Mouse (Mus musculus): ENCODE results near the gene Trmt1. TPM values are rescaled to one million over a fixed set of nuclear protein-coding genes. Genes with fewer than 3 reads are reported as not detected.

Trmt1 gene
- total RNA-seq, 1 experiment: 260 TPM

DNA sequence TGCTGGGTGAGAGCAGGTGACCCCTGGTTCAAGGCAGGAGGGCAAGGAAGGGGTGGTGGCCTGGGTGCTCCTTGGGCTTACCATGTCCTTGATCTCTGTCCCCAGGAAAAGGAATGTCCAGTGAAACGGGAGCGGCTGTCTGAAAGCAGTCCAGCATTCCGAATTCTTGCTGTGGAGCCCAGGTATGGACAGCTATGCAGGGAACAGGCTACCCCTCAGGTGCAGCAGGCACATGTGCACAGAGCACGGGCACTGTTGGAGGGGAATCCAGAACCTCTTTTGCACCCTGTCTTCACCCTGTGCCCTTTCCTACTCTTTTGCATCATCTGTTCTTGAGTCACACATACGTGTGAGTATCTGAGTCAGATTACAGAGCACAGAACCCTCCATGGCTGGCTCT lies 12.2 kb downstream of the Trmt1 start:
- Histone ChIP-seq H3K4me1 (ENCODE audit: control insufficient read depth in 2 of 2, insufficient read depth in 2 of 2, low read length in 2 of 2, poor library complexity in 1 of 2) (peaks cover 2 to 13% of the 10 kb centered on the region in 2 experiments; a peak in 1 of 4 replicates), H3K27ac (ENCODE audit: insufficient read depth, low read depth, low read length, poor library complexity, severe bottlenecking) (no peak overlapping the region), H3K36me3 (ENCODE audit: control insufficient read depth, insufficient read depth, low read length, poor library complexity, severe bottlenecking) (peaks cover 38% of the 10 kb centered on the region), H3K9ac (ENCODE audit: insufficient read depth, low read depth, low read length, poor library complexity, severe bottlenecking) (no peak overlapping the region), H3K4me3 (ENCODE audit: insufficient read depth in 1 of 2, low read depth in 1 of 2, low read length in 2 of 2, poor library complexity in 1 of 2, severe bottlenecking in 1 of 2) (no peak overlapping the region), H3K9me3 (ENCODE audit: control insufficient read depth, insufficient read depth, low read depth, low read length) (no peaks in the 10 kb centered on the region)
- in situ Hi-C loops (cut with MboI; ENCODE audit: low sequenced_read_pairs in 2 of 2, unreplicated experiment in 2 of 2): loop anchor here in 1 of 2 experiments (5.0 kb wide), 1 partner anchor 119 kb away; no protein-coding TSS in a partner anchor
- DNase-seq (ENCODE audit: low read depth, low spot score): no peak
- TF ChIP-seq ZC3H11A (IDR thresholded peaks at IDR 0.05; ENCODE audit: borderline replicate concordance, low read depth, low read length): no peak
- TF ChIP-seq HCFC1 (IDR thresholded peaks at IDR 0.05; ENCODE audit: borderline replicate concordance, insufficient read depth, low read length): no peak
- no peak for TF ChIP-seq MAFK (IDR thresholded peaks at IDR 0.05; ENCODE audit: insufficient read depth, low read depth, low read length)
- TF ChIP-seq ZNF384 (IDR thresholded peaks at IDR 0.05; ENCODE audit: low read depth, low read length): no peak
- no peak for TF ChIP-seq CHD2 (IDR thresholded peaks at IDR 0.05; ENCODE audit: low read depth, low read length)

DNA sequence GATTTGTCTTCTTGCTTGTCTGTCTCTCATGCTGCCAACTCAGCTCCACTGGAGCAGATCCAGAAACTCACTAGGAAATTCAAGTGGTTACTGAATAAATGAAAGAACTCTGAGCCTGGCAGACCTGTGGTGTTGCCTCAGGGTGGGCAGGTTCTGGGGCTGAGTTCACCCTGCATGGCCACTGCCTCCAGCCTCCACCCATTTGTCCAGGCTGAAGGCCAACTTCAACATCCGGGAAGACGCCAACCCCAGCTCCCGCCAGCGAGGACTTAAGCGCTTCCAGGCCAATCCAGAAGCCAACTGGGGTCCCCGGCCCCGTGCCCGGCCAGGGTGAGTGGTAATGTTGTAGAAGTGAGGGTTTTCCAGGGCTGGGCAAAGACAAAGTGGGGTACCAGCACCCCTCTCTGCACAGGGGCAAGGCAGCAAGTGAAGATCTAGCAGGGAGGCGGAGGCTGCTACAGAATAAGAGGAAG lies 12.9 kb downstream of the Trmt1 start:
- TF ChIP-seq CHD2 (IDR thresholded peaks at IDR 0.05; ENCODE audit: low read depth, low read length) (no peak), ZC3H11A (IDR thresholded peaks at IDR 0.05; ENCODE audit: borderline replicate concordance, low read depth, low read length) (no peak), HCFC1 (IDR thresholded peaks at IDR 0.05; ENCODE audit: borderline replicate concordance, insufficient read depth, low read length) (no peak), ZNF384 (IDR thresholded peaks at IDR 0.05; ENCODE audit: low read depth, low read length) (no peak), MAFK (IDR thresholded peaks at IDR 0.05; ENCODE audit: insufficient read depth, low read depth, low read length) (no peak)
- H3K4me1 ChIP-seq (ENCODE audit: control insufficient read depth in 2 of 2, insufficient read depth in 2 of 2, low read length in 2 of 2, poor library complexity in 1 of 2): peaks cover 2 to 15% of the 10 kb centered on the region in 2 experiments; a peak in 2 of 4 replicates
- peaks cover 34% of the 10 kb centered on the region for H3K36me3 ChIP-seq (ENCODE audit: control insufficient read depth, insufficient read depth, low read length, poor library complexity, severe bottlenecking)
- H3K27ac ChIP-seq (ENCODE audit: insufficient read depth, low read depth, low read length, poor library complexity, severe bottlenecking): no peak overlapping the region
- no peaks in the 10 kb centered on the region for H3K9me3 ChIP-seq (ENCODE audit: control insufficient read depth, insufficient read depth, low read depth, low read length)
- in situ Hi-C loops (cut with MboI; ENCODE audit: low sequenced_read_pairs in 2 of 2, unreplicated experiment in 2 of 2): loop anchor here in 1 of 2 experiments (5.0 kb wide), 1 partner anchor 118 kb away; no protein-coding TSS in a partner anchor
- no peak overlapping the region for H3K4me3 ChIP-seq (ENCODE audit: insufficient read depth in 1 of 2, low read depth in 1 of 2, low read length in 2 of 2, poor library complexity in 1 of 2, severe bottlenecking in 1 of 2)
- no peak overlapping the region for H3K9ac ChIP-seq (ENCODE audit: insufficient read depth, low read depth, low read length, poor library complexity, severe bottlenecking)
- no peak for DNase-seq (ENCODE audit: low read depth, low spot score)

DNA sequence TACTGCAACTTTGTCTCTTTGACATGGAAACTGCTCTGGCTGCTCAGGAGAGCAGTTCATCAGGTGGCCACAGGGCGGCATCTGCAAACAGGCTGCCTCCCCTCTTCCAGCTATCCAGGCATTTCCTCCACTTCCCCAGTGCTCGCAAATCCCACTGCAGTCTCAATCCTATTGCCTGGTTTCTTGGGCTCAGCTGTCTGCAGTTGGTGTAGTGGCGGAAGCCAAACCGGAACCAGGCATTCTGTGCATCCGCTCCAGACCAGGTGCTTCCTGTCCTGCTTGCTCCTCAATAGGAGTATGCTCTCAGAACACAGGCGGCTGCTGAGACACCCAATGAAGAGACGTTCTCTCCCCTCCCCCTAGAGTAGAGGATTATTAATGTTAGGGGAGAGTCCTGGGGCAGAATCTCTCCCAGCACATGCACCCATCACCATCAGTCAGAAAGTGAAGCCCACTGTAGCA lies 13.8 kb downstream of the Trmt1 start:
- peaks cover 2 to 19% of the 10 kb centered on the region in 2 experiments; a peak in 2 of 4 replicates for H3K4me1 ChIP-seq (ENCODE audit: control insufficient read depth in 2 of 2, insufficient read depth in 2 of 2, low read length in 2 of 2, poor library complexity in 1 of 2)
- TF ChIP-seq ZC3H11A (IDR thresholded peaks at IDR 0.05; ENCODE audit: borderline replicate concordance, low read depth, low read length) (no peak), ZNF384 (IDR thresholded peaks at IDR 0.05; ENCODE audit: low read depth, low read length) (no peak), HCFC1 (IDR thresholded peaks at IDR 0.05; ENCODE audit: borderline replicate concordance, insufficient read depth, low read length) (no peak), CHD2 (IDR thresholded peaks at IDR 0.05; ENCODE audit: low read depth, low read length) (no peak), MAFK (IDR thresholded peaks at IDR 0.05; ENCODE audit: insufficient read depth, low read depth, low read length) (no peak)
- H3K9ac ChIP-seq (ENCODE audit: insufficient read depth, low read depth, low read length, poor library complexity, severe bottlenecking): no peak overlapping the region
- in situ Hi-C loops (cut with MboI; ENCODE audit: low sequenced_read_pairs in 2 of 2, unreplicated experiment in 2 of 2): loop anchor here (5.0 to 10.0 kb wide), 3 partner anchors 75 to 117 kb away; no protein-coding TSS in a partner anchor
- no peak overlapping the region for H3K27ac ChIP-seq (ENCODE audit: insufficient read depth, low read depth, low read length, poor library complexity, severe bottlenecking)
- no peak for DNase-seq (ENCODE audit: low read depth, low spot score)
- no peaks in the 10 kb centered on the region for H3K9me3 ChIP-seq (ENCODE audit: control insufficient read depth, insufficient read depth, low read depth, low read length)
- H3K36me3 ChIP-seq (ENCODE audit: control insufficient read depth, insufficient read depth, low read length, poor library complexity, severe bottlenecking): peaks cover 30% of the 10 kb centered on the region
- no peak overlapping the region for H3K4me3 ChIP-seq (ENCODE audit: insufficient read depth in 1 of 2, low read depth in 1 of 2, low read length in 2 of 2, poor library complexity in 1 of 2, severe bottlenecking in 1 of 2)

DNA sequence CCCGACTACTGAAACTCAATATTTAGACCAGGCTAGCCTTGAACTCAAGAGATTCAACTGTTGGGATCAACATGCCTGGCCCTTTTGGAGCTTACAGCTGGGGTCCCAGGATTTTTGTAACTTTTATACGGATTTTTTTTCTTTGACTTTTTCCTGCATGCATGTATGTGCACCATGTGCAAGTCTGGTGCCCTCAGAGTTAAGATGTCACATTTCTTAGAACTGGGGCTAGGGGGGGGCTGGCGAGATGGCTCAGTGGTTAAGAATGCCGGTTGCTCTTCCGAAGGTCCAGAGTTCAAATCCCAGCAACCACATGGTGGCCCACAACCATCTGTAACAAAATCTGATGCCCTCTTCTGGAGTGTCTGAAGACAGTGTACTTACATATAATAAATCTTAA lies 14.4 kb downstream of the Trmt1 start:
- Histone ChIP-seq H3K27ac (ENCODE audit: insufficient read depth, low read depth, low read length, poor library complexity, severe bottlenecking) (no peak overlapping the region), H3K9ac (ENCODE audit: insufficient read depth, low read depth, low read length, poor library complexity, severe bottlenecking) (no peak overlapping the region)
- in situ Hi-C loops (cut with MboI; ENCODE audit: low sequenced_read_pairs in 2 of 2, unreplicated experiment in 2 of 2): loop anchor here in 1 of 2 experiments (10.0 kb wide), 2 partner anchors 74 to 114 kb away; no protein-coding TSS in a partner anchor

More for the DNA sequence above, 14.4 kb downstream of the Trmt1 start:
- Histone ChIP-seq H3K4me3 (ENCODE audit: insufficient read depth in 1 of 2, low read depth in 1 of 2, low read length in 2 of 2, poor library complexity in 1 of 2, severe bottlenecking in 1 of 2) (no peak overlapping the region), H3K9me3 (ENCODE audit: control insufficient read depth, insufficient read depth, low read depth, low read length) (no peaks in the 10 kb centered on the region), H3K4me1 (ENCODE audit: control insufficient read depth in 2 of 2, insufficient read depth in 2 of 2, low read length in 2 of 2, poor library complexity in 1 of 2) (peaks cover 2 to 25% of the 10 kb centered on the region in 2 experiments; a peak in 2 of 4 replicates), H3K36me3 (ENCODE audit: control insufficient read depth, insufficient read depth, low read length, poor library complexity, severe bottlenecking) (peaks cover 27% of the 10 kb centered on the region)
- no peak for DNase-seq (ENCODE audit: low read depth, low spot score)
- TF ChIP-seq HCFC1 (IDR thresholded peaks at IDR 0.05; ENCODE audit: borderline replicate concordance, insufficient read depth, low read length): no peak
- TF ChIP-seq ZC3H11A (IDR thresholded peaks at IDR 0.05; ENCODE audit: borderline replicate concordance, low read depth, low read length): no peak
- TF ChIP-seq CHD2 (IDR thresholded peaks at IDR 0.05; ENCODE audit: low read depth, low read length): no peak

Data from ES-E14 (cell line).